Mouse (Mus musculus) embryo, embryonic 11 days (tissue): ENCODE results near the gene Gm10643.

Experiments used
- DNase-seq: peaks from one replicate; pipeline ENCODE4 v3.0.0-alpha.2; 2015

The Gm10643 gene

DNA sequence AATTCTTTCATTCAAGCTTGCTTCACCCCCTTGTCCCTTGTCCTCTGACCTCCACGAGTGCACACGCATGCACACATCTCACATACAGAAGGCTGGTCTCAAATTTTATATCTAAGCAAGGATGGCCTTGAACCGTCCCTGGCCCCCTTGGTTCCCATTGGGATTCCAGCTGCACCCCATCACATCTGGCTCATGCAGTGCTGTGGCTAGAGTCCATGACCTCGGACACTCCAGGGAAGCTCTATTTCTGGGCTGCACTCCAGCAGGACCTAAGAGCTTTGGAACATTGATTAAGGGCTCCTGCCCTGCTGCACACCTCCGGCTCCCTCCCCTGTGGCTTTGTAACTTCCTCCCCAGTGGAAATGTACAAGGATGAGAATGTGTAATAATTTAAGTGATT is 26.9 kb downstream of the Gm10643 start:
- DNase-seq, result no peak

DNA sequence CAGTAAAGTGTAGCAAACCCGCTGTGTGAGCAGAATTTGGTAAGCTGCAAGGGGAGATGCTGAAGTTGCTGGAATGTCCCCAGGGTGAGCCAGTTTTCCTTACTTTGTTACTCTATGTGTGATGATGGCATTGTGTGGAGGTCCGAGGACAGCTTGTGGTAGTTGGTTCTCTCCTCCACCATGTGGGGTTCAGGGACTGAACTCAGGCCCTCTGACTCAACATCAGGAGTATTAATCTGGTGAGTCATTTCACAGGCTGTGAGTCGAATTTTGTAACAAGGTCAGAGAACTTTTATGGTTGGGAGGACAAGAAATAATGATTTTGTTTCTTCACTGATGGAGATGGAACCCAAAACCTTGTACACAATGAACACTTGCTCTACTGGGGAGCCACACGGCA is 32.2 kb downstream of the Gm10643 start:
- DNase-seq, result no peak

DNA sequence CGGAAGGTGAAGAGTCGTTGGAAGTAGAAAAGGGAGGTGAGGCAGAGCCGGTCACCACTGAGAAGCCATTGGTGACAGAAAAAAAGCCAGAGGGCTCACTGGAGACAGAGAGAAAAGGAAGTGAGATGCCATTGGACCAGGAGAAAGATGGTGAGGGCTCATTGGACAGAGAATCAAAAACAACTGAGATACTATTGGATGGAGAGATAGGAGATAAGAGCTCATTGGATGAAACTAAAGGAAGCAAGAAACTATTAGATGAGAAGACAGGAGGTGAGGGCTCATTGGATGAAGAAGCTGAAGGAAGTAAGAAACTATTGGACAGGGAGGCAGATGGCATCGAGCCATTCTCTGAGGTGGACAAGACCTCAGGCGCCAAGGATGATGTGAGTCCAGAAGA is 35.7 kb downstream of the Gm10643 start:
- no peak for DNase-seq

DNA sequence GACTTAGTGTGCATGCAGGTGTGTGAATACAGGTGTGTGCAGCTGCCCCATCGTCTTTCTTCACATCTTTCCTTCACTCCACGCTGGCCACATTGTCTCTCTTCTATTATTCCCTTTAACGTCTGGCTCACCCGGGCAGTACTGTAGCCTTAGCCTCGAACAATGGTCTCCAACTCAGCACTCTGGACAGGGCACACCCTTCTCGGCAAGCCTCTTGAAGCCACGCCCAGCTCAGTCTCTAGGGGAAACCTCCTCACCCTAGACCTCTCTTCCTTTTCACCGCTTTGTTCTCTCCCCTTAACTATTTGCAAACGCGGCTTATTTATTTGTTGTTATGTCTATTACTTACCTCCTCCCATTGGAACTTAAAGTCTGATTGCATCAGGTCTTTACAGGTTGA is 37.5 kb downstream of the Gm10643 start:
- no peak for DNase-seq

DNA sequence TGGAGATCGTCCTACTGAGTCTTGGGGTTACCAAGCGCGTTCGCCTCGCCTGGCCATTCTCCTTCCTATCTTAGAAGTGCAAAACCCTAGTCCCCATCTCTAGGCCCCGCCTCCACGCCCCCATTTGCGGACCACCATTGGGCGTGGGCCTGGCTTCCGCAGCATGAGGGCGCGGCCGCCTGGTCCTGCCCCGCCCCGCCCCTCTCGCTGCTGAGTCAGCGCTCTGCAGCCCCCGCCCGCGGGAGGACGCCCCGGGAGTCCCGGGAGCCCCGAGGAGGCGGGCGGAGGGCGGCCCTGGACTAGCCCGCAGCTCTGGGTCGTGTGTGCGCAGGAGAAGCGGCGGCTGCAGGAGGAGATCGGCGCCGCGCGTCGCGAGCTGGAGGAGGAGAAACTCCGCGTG is 39.1 kb downstream of the Gm10643 start:
- peak; percentile 89 for DNase-seq

DNA sequence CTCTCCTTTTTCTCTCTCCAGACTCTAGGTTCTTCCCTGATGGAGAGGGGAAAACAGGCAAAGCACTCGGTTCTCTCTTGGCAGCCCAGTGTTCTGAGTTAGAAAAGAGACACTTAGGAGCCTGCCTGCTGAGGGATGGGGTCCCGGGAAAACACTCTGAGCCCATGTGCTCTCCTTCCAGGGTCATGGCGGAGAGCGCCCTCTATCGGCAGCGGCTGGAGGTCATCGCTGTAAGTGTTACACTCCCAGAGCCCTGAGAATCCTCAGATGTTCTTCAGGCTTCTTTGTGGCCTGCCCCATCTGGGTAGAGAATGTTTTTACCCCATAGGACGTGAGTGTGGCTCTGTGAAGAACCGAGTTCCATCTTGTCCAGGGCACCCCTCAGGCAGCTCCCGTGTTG is 40.8 kb downstream of the Gm10643 start:
- DNase-seq, result peak; percentile 76

DNA sequence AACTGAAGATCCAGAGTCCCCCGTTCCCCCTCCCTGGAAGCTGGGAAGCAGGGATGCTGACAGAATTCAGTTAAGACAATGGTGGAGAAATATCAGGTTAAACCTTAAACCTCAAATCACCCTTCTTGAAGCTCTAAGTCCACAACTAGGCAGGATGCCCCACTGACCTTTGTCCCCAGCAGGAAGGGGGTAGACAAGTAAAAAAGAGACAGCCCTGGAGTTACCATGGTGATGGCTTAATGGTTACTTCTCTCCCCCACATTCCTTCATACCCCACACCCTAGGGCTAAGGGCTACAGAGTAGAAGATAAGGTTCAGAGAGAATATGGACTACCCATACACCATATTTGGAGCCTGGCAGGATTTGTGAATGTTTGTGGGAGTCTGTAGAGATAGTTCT is 41.3 kb downstream of the Gm10643 start:
- no peak for DNase-seq

DNA sequence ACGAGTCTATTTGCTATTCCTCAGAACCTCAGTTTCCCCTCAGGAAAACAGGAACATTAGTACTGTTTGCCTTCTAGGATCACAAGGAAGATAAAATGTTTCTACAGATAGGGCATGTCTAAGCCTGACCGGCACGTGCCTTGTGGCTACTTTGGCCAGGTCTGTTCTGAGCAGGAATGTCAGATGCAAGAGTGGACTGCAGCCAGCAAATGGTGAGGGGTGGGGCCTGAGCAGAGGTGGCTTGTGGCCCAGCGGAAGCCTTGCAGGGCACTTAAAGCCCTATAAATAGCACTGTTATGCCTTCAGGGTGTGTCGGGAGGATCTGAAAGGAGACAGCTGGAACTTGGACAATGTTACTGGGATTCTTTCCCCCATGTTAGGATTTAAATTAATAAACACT is 41.9 kb downstream of the Gm10643 start:
- no peak for DNase-seq

DNA sequence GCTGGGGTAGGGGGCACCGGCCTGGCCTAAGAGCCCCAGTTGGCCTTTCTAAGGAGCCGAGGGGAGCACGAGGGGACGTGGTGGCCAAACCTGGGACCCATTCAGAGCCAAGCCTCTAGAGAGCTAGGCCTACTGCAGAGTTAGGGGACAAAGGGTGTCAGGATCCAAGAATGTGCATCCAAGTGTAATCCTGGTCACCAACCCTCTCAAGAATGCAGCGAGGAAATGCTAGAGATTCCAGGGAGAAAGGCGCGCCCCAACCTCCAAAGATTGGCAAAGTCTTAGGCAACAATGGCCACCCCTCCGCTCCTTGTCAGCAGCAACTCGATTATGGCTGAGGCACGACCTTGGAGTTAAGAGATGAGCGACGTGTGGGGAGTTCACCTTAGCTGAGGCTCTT is 43.4 kb downstream of the Gm10643 start:
- no peak for DNase-seq

DNA sequence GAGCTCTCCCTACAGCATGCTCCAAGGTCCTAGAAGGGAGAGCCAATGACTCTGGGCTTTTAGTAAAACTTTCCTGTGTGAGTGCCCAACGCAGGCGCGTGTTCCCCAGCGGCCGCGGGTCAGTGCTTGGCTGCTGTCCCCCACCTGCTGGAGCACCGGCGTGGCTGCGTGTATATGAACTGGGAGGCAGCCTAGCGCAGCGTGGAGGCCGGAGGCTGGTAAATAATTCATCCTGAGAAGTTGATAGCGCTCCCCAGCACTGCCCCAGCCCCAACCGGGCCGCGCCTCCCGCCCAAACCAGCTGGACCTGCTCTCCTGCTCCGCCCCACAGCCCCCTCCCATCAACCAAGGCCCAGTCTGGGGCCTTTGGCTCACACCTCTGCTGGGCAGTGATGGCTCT is 43.8 kb downstream of the Gm10643 start, which contains the start of gene Palm3:
Palm3 (plus strand) TSS at position 376 of the 400 bp plus-strand sequence.
- DNase-seq, result no peak

DNA sequence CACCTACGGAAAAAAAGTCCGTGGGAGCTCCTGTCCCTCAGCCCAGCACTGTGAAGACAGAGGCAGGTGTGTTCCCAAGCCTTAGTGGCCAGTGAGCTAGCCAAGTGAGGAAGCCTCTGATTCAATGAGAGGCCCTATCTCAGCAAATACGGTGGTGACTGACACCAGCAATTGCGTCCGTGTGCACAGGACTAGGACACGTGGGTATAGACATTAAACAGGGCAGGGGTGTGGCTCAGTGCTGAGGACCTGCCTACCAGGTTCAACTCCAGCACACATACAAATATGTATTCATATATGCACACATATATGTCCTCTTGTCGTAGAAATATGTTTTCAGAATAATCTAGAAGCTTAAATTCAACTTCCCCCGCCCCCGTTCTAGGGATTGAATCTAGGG is 45.2 kb downstream of the Gm10643 start:
- no peak for DNase-seq

DNA sequence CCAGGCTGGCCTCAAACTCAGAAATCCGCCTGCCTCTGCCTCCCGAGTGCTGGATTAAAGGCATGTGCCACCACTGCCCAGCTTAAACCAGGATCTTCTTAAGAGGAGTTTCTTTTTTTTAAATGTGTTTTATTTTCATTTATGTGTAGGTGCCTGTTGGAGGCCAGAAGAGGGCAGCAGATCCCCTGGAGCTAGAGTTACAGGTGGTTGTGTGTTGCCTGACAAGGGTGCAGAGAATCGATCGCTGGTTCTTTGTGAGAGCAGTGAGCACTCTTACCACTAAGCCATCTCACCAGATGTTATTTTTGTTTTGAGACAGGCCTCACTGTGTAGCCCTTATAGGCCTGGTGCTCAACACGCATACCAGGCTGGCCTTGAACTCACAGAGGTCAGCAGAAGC is 49.1 kb downstream of the Gm10643 start:
- DNase-seq, result no peak
